Mouse (Mus musculus) adrenal gland, adult (tissue): ENCODE measurements around the gene Ldlrad3.

Experiments used
- DNase-seq, 2 experiments: peaks; one replicate each; pipeline ENCODE4 v3.0.0; 2022 to 2023; ENCODE audit warnings: low spot score in 1 of 2; ENCODE audit not compliant: inconsistent age in 2 of 2

The Ldlrad3 gene

DNA sequence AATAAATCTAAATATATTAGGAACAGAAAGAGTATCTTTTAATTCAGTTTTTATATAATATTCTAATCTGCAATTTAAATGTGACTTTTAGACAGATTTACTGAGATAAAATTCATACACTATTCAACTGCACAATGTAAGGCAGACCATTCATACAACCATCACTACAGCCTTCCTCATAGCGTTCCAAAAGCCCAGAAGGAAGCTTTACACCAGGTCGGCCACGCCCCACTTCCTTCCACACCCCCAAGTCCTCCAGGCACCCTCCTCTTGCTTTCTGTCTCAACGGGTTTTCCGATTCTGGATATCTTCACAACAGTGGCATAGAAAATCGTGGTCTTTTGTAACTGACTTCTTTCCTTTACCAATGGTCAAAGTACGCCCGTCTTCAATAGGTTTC, 39.8 kb downstream of the Ldlrad3 start:
- DNase-seq, result no peak

DNA sequence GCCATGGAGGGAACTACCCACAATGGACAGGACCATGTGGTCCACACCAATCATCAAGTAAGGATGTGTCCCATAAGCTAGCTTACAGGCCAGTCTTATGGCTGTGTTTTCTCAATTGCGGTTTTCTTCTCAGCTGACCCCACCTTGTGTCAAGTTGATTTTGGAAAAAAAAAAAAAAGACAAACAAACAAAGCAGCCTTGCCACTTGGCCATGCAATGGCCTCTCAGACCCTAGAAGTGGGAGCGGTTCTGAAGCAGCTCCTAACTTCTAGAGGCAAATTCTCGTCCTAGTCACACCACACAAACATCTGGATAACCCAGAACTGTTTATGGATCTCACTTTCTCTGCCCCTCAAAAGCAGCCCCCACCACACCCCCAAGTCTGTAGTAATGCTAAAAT, 41.1 kb downstream of the Ldlrad3 start:
- no peak for DNase-seq

DNA sequence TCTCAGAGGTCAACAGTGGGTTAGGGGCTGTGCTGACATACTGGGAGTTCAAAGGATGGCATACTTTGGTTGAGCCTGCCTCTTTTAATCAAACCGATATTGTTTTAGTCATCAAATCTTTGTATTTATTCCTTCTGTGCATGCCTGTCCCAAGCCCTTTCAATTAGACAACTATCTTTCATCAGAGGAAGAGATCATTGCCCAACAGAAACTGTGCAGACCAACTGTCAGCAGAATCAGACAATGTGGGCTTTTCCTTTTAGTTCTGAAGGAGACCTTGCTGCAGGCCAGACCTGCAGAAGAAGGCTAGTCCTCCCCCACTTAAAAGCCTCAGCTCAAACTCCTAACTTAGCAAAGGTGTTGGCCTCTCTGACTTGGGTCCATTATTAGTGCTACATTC, 41.9 kb downstream of the Ldlrad3 start:
- DNase-seq, result no peak

DNA sequence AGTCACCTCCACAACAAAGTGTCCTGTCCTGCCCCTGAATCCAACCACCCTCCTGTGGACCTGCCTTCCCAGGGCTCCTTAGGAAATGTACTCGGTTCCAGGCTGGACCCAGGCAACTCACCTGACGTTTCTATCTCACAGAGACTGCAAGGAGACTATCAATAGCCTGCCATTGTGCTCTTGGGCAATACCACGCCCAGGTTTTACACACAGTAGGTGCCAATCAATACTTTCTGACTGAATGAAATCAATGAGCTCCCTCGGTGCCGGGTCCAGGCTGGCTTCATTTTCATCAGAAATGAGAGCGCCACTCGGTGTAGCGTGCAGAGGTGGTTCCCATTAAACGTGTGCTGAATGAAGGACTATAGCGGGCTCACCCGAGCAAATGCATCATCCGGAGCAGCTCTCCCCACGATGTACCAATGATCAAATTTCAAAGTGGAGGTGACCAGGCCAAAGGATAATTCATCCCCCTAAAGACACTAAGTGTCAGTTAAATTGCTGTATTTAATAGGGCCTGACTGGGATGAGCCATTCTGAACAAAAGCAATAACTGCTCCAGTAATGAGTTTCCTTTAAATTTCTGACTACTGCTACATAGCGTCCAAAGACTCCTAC, 43.4 kb downstream of the Ldlrad3 start:
- no peak for DNase-seq

DNA sequence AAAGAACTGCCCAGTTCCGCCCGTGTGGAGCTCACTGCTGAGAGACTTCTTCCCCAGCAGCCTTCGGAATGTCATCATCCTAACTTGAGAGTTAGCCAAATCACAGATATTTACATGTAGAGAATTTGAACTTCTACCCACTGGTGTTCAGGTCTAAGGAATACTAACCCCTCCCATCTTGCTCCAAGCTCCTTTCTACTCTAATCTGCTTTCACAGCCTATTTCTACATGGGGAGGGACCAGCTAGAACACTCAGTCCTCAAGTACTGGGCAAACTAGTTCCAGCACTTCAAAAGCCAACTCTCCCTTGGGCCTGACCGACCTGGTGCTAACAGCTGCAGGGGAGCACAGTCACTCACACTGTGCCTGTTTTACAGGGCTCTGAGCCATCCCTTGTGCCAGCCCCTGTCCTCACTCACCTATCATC, 44.0 kb downstream of the Ldlrad3 start:
- peak in 1 of 2 experiments; percentile 49 for DNase-seq

DNA sequence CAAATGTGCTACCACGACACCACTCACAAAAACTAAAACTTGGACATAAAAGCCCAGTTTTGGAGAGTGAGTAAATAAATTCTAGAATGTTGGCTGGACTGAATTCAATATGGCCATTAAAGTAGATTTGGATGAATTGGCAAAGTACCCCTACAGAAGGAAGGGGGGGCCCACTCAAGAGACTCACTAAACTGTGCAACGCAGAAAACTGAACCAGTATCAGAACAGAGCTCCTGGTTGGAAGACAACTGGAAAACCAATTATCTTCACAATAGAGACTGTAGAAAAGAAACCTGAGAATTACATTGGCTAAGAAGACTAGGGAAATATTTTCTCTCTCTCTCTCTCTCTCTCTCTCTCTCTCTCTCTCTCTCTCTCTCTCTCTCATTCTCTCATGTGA, 45.0 kb downstream of the Ldlrad3 start:
- no peak for DNase-seq

DNA sequence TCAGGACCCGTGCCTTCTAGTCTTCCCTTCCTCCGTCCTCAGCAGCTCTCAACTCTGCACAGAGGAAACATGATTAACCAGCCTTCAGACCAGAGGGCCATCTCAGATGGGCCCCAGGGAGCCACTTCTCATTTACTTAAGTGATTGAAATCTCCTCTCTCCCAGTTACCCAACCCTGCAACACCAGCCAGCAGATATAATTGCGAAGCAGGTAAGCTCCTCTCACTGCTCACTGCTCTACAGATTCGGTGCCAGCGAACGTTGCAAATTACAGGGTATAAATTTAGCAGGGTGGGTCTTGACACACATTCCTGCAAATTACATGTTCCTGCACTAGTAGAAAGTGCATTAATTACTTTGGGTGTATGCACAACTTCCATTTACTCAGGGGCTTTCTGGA, 48.3 kb downstream of the Ldlrad3 start:
- DNase-seq, result no peak

DNA sequence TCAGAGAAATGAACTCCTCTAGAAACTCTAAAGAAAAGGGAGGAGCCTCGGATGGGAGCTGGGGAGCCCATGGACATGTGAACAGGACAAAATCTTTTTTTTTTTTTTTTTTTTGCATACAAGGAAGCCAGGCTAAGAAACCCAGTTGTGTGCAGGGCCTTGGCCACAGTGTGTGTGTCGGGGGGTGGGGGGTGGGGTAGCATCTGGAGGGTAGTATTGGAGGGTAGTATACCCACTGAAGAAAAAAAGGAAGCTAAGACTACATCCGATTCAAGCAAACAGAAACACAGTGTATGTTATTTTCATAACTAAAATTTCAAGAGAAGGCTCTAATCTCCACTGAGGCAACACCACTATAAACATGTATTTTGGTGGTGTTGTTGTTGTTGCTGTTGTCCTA, 50.0 kb downstream of the Ldlrad3 start:
- no peak for DNase-seq

DNA sequence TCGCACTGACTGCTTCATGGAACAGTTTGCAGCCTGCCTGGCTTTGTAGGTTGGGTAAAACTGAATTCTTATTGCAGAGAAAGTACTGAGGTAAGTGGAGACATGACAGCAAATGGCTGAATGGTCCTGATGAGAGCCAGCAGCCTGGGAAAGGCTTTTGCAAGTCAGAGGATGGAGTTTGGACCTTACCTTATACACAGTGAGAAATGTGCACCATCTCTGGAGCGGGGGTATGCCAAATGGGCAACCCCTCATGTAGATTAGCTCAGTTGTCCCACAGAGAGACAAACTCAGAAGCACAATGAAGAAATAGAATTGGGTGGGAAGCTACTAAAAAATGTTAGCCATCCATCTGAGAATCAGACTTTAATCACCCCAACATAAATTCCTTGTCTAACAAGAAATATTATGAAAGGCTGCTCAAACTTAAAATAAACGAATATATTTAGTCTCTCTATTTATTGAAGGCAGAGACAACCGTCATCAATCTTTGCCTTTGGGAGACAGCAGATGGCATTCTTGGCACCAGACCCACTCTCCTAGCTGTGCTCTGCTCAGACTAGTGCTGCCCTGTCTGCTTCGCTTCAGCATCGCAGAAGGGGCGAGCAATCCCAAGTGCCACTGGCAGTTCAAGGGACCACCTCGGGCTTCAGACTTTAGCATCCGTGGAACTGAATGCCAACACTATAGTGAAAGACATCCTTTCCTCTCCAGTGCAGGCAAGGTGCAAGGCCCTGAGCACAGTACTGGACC, 51.5 kb downstream of the Ldlrad3 start:
- DNase-seq, result peak in 1 of 2 experiments; percentile 72

DNA sequence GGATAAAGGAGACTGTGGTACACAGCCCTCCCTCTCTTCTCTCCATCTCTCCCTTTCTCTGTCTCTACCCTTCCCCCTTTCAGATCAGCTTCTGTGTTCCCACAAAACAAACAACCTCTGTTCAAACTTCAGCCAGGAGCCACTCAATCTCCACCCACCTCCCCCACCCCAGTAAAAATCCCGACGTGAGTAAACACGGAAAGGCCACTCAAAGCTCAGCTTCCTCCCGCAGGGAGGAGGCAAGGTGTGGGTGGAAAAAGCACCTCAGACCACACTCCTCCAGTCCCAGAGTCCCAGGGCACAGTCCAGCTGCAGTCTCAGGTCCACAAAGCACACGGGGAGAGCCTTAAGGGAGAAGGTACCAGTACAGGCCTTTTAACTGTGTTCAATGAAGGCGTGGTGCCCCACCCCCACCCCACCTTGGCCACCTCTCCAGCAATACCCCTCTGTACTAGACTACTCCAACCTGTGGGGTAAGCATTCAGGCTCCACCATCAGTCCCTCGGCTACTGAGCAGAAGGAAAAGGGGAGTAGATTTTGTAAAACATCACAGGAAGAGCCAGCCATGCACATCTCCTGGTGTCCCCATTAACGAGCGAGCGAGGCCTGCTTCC, 53.1 kb downstream of the Ldlrad3 start:
- no peak for DNase-seq

DNA sequence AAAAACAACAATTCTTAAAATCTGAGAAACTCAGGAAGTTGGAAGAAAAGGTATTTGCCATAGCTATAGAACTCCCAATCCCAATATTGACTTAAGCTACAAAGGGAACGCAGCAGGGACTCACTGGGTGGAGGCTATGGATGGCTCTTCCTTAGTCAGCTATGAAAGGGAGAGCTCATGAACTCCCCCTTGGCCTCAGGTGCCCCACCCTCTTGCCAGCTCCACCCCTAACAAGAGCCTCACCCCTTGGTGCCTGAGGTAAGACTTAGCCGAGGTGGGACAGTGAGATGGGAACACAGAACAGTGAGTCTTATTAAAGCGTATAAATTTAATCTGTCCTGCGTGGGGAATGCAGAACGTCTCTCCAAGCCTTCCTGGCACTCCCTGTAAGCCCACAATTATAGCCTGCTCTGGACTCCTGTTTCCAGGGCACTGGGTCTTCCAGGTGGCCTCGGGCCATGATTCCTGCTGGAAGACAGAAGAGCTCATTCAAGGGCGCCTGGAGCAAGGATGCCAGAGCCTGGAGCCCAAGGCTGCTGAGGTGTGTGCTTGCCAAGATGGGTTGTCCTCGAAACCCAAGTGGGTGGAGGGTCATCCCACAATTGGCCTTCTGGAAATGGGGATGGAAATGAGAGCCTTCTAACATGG, 55.9 kb downstream of the Ldlrad3 start:
- DNase-seq, result peak; percentile 67 to 88

DNA sequence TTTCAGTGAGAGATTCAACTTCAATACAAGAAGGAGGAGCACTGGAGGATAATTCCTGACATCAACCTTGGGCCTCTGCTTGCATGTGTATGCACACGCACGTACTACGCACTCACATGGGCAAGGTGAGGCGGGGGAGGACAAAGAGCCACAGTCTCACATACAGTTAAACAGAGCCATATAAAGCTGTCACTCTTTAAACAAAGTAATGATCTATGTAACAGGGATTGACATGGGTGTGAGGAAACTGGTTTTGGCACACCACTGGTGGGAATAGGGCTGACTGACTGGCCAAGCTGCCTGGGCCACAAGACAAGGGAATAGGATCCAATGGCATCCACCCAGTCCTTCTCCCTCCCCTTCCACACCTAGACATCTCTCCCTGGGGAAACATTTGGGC, 57.0 kb downstream of the Ldlrad3 start:
- peak in 1 of 2 experiments; percentile 48 for DNase-seq

DNA sequence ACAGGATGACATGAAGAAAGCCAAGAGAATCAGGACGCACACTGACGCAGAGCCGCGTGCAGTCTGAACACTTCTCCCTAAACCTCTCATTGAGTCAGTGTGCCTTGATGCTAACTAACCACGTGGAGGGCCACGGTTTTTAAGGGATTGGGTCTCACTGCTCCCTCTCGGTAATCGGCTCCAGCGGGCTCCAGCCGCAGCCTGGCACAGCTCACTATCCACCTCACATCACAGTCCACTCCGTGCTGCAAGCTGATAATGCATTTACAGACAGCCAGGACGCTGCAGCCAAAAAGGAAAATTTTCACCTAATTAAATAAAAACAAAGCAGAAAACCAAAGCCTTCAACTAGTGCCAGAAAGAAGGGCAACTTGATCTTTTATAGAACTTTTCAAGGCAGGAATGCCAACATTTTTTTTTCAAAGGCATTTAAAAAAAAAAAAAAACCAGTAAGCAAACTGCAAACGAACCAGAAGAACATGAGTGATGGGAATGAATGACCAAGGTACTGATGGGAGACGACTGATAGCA, 57.6 kb downstream of the Ldlrad3 start:
- DNase-seq, result no peak

DNA sequence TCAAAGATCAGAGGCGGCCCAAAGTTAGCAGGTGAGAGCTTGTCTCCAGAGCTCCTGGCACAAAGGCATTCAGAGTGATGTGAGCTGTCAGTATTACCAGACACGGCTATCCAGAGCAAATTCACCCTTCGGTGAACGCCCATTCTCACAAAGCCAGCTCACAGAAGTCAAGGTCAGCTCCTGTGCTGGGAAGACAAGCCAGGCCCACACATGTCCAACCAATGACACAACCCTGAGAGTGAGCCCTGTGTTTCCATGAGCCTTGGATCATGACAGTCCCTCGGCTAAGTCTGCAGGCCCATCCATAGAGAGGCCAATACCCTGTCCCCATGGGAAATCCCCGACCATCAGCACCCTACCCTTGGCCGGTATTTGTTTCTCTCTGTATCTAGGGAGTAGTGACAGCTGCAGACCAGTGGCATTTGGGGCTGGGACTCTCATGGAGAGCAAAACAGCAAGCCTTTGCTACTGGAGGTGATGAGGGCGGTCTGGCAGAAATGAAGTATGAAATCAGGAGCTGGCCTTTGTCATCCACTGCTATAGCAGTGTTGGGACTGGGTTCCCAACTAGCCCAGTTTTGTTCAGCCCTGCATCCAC, 58.3 kb downstream of the Ldlrad3 start:
- DNase-seq, result peak; percentile 66 to 84

DNA sequence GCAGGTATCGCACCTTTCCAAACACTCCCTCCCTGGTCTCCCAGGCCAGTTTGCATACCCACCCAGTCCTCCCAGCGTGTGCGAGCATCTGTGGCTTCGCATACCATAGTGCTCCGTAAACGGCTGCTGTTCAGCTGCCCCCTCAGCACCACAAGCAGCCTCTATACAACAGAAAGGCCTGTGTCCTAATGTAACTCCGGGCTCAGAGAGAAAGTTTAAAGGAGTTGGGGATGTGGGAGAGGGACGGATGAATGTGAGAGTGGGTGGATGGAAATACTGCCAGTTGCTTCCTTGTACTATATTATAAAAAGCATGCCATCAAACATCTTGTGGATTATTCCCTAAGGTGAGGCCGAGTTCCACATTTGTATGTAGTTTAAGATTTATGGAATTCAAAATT, 59.0 kb downstream of the Ldlrad3 start:
- no peak for DNase-seq

DNA sequence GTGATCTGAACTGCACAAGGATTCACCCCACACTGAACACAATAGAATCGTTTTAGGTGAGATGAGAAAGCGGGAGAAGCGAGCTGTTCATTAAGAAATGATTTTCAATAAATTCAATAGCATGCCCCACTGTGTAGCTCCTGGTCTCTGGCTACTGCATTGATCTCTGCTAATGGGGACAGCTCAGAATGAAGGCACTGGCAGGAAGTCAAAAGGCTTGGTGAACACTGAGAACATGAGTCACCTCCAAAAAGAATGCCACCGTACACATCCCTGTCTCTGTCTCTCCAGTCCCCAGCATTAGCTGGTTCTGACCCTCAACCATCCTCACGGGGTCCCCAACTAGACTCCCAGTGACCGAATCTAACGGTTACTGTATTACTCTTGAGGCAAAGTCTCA, 60.1 kb downstream of the Ldlrad3 start:
- peak; percentile 53 to 74 for DNase-seq

DNA sequence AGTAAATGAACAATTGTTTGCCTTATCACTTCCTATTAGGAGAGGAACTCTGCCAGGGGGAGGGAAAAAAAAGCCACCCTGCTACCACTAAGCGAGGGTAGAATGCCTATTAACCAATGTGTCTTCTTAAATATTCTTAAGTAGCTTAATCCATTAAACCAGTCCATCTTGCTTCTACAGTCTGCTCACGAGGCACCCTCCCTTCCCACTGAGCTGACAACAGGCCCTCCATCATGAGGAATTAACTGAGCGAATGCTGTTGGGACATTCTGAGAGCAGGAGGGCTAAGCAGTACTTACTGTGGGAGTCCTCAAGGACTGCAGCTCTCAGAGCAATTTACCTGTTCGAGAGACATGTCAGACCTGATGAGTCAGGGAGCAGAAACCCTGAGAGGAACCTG, 61.1 kb downstream of the Ldlrad3 start:
- DNase-seq, result no peak

DNA sequence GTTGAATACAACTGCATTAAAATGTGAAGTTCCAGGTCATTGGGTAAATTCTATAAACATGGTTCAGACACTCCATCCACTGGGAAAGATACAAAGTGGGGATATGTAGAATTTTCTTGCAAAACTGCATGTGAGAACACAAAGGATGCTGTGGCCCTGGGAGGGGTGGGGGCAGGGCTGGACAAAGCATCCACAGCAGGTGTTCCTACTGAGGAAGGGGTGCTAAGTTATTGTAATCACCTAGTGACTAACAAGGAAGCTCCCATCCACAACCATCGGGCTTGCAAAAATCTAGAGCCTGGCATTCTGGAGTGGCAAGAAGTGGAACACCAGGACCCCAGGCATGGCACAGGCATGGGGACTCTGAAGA, 64.1 kb downstream of the Ldlrad3 start:
- no peak for DNase-seq

DNA sequence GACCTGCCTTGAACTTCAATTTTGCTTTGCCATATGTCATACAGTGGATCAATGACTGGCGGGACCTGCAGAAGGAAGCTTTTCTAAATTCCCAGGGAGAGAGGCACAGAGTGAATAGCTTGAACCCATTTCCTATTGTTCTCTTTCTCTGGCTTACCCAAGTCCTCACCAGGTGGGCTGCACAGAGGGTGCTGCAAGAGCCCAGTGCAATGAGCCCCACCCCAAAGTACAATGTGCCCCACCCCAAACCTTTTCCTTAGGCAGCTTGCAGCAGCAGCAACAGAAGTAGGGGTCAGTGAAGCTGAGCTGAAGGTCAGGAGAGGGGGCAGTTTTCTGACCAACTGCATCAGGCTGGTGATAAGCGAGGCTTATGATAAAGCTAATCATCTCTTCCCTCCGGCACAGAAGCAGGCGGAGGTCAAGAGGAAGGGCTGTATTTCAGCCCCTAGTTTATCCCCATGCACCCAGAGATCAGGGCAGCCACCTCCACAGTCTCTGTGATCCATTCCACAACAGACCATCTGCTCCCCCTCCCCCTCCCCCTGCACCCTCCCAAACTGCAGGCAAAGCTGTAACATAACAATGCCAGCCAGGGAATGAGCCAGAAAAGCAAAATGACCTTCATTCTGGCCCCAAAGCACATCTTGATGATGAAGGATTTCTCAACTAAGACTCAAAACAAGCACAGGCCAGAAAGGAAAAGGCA, 64.6 kb downstream of the Ldlrad3 start:
- peak in 1 of 2 experiments; percentile 36 for DNase-seq

DNA sequence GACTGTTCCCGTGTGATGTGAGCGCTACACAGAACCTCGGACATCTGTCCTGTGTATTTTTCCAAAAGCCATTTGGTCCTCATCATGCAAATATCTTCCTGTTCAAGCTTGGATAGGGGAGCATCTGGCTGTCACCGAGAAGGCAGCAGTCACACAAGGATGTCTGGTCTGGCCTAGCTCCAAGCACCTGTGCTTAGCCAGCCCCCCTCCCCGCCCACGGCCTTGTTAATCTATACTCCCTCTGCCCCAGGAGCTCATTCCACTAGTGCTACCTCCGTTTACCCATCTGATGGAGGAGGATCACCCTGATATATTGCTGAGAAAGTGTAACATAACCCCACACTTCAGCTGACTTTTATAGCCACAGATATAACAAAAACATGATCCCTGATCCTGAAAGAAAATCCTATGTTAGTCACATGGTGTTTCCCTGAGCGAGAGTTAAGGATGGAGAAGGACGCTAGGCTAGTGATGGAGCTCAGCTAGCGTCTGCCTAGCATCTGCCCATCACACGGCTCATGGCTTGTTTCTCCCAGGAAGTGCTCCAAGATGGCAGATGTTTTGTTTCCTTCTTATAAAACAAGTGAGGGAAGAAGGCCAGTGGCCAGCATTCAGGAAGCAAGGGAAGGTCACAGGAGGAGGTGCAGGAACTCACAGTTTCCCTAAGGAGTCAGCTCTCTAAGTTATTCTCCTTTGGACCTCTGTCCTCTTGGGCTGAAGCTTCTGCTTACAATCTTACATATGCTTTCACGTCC, 66.3 kb downstream of the Ldlrad3 start:
- DNase-seq, result no peak
